Mouse (Mus musculus): Measurements from ENCODE around the gene Phf23. TPM values are rescaled to one million over a fixed set of nuclear protein-coding genes. Genes with fewer than 3 reads are reported as not detected.

Gene Phf23
- polyA plus RNA-seq, 1 experiment = 21.4 TPM

- peaks cover 15% of the 10 kb centered on the region for H3K4me1 ChIP-seq (ENCODE audit: control insufficient read depth, insufficient read depth, insufficient read length)
- TF ChIP-seq POLR2A (IDR thresholded peaks at IDR 0.05; ENCODE audit: low read depth, low read length) = no peak
- TF ChIP-seq CTCF (IDR thresholded peaks at IDR 0.05; ENCODE audit: extremely low read depth, insufficient read depth, insufficient read length, insufficient replicate concordance) = no peak
- peaks cover 1% of the 10 kb centered on the region; the same call in 1 of the 2 replicates for H3K36me3 ChIP-seq (ENCODE audit: control insufficient read depth, insufficient read depth, low read length)
- DNase-seq (ENCODE audit: low read depth in 1 of 2, low spot score in 2 of 2) = no peak
- H3K27ac ChIP-seq (ENCODE audit: insufficient read depth, low read length) = no peak within 1 kb of the TSS
- peaks cover 23% of the 10 kb centered on the region for H3K27me3 ChIP-seq (ENCODE audit: control insufficient read depth, insufficient read depth, low read length)
- 35% methylated on average over 24 of the region's 24 CpGs for WGBS
- H3K4me3 ChIP-seq (ENCODE audit: extremely low read depth, insufficient read depth, insufficient read length) = no peak within 1 kb of the TSS
These were observed 30.8 kb upstream of the Phf23 start, which contains the start of gene Cldn7 for GRCm38 (mm10) chr11:69964650-69965270. Cldn7 (plus strand) TSS chr11:69964779.

- peaks cover 1% of the 10 kb centered on the region; the same call in 1 of the 2 replicates for H3K36me3 ChIP-seq (ENCODE audit: control insufficient read depth, insufficient read depth, low read length)
- no peak overlapping the region; the same call in 1 of the 2 replicates for H3K4me3 ChIP-seq (ENCODE audit: extremely low read depth, insufficient read depth, insufficient read length)
- no peak overlapping the region for H3K27ac ChIP-seq (ENCODE audit: insufficient read depth, low read length)
- WGBS = 9% methylated on average over 49 of the region's 49 CpGs
- TF ChIP-seq POLR2A (IDR thresholded peaks at IDR 0.05; ENCODE audit: low read depth, low read length) = no peak
- TF ChIP-seq CTCF (IDR thresholded peaks at IDR 0.05; ENCODE audit: extremely low read depth, insufficient read depth, insufficient read length, insufficient replicate concordance) = no peak
- H3K4me1 ChIP-seq (ENCODE audit: control insufficient read depth, insufficient read depth, insufficient read length) = peaks cover 16% of the 10 kb centered on the region
- DNase-seq (ENCODE audit: low read depth in 1 of 2, low spot score in 2 of 2) = no peak
- peaks cover 23% of the 10 kb centered on the region for H3K27me3 ChIP-seq (ENCODE audit: control insufficient read depth, insufficient read depth, low read length)
These were observed 30.1 kb upstream of the Phf23 start for GRCm38 (mm10) chr11:69965271-69966005.

- 5% methylated on average over 54 of the region's 59 CpGs for WGBS
- no peak for TF ChIP-seq POLR2A (IDR thresholded peaks at IDR 0.05; ENCODE audit: low read depth, low read length)
- no peak for TF ChIP-seq CTCF (IDR thresholded peaks at IDR 0.05; ENCODE audit: extremely low read depth, insufficient read depth, insufficient read length, insufficient replicate concordance)
- DNase-seq (ENCODE audit: low read depth in 1 of 2, low spot score in 2 of 2) = no peak
- H3K36me3 ChIP-seq (ENCODE audit: control insufficient read depth, insufficient read depth, low read length) = peaks cover 1% of the 10 kb centered on the region; the same call in 1 of the 2 replicates
- no peak overlapping the region for H3K27ac ChIP-seq (ENCODE audit: insufficient read depth, low read length)
- H3K4me1 ChIP-seq (ENCODE audit: control insufficient read depth, insufficient read depth, insufficient read length) = peaks cover 19% of the 10 kb centered on the region
- peak overlapping the region; percentile 41; the same call in 1 of the 2 replicates for H3K4me3 ChIP-seq (ENCODE audit: extremely low read depth, insufficient read depth, insufficient read length)
- peaks cover 23% of the 10 kb centered on the region for H3K27me3 ChIP-seq (ENCODE audit: control insufficient read depth, insufficient read depth, low read length)
These were observed 29.3 kb upstream of the Phf23 start for GRCm38 (mm10) chr11:69966006-69966859.

- 46% methylated on average over 17 of the region's 17 CpGs for WGBS
- H3K27ac ChIP-seq (ENCODE audit: insufficient read depth, low read length) = no peak overlapping the region
- H3K4me1 ChIP-seq (ENCODE audit: control insufficient read depth, insufficient read depth, insufficient read length) = peaks cover 19% of the 10 kb centered on the region
- TF ChIP-seq POLR2A (IDR thresholded peaks at IDR 0.05; ENCODE audit: low read depth, low read length) (no peak), CTCF (IDR thresholded peaks at IDR 0.05; ENCODE audit: extremely low read depth, insufficient read depth, insufficient read length, insufficient replicate concordance) (no peak)
- peak overlapping the region; percentile 41; the same call in 1 of the 2 replicates for H3K4me3 ChIP-seq (ENCODE audit: extremely low read depth, insufficient read depth, insufficient read length)
- no peak for DNase-seq (ENCODE audit: low read depth in 1 of 2, low spot score in 2 of 2)
- H3K27me3 ChIP-seq (ENCODE audit: control insufficient read depth, insufficient read depth, low read length) = peaks cover 23% of the 10 kb centered on the region
- peaks cover 3% of the 10 kb centered on the region; the same call in 1 of the 2 replicates for H3K36me3 ChIP-seq (ENCODE audit: control insufficient read depth, insufficient read depth, low read length)
These were observed 28.6 kb upstream of the Phf23 start for GRCm38 (mm10) chr11:69966860-69967517.

GRCm38 (mm10) chr11:69968793-69969192 lies 26.8 kb upstream of the Phf23 start:
- Histone ChIP-seq H3K27ac (ENCODE audit: insufficient read depth, low read length) (no peak overlapping the region), H3K36me3 (ENCODE audit: control insufficient read depth, insufficient read depth, low read length) (peaks cover 4% of the 10 kb centered on the region; the same call in 1 of the 2 replicates), H3K4me3 (ENCODE audit: extremely low read depth, insufficient read depth, insufficient read length) (no peak overlapping the region), H3K4me1 (ENCODE audit: control insufficient read depth, insufficient read depth, insufficient read length) (peaks cover 19% of the 10 kb centered on the region), H3K27me3 (ENCODE audit: control insufficient read depth, insufficient read depth, low read length) (peaks cover 23% of the 10 kb centered on the region)
- WGBS = 86% methylated on average over 4 of the region's 4 CpGs
- DNase-seq (ENCODE audit: low read depth in 1 of 2, low spot score in 2 of 2) = no peak
- TF ChIP-seq CTCF (IDR thresholded peaks at IDR 0.05; ENCODE audit: extremely low read depth, insufficient read depth, insufficient read length, insufficient replicate concordance) (no peak), POLR2A (IDR thresholded peaks at IDR 0.05; ENCODE audit: low read depth, low read length) (no peak)

GRCm38 (mm10) chr11:69970222-69970621 lies 25.4 kb upstream of the Phf23 start:
- WGBS = 62% methylated on average over 6 of the region's 6 CpGs
- no peak overlapping the region for H3K27ac ChIP-seq (ENCODE audit: insufficient read depth, low read length)
- TF ChIP-seq POLR2A (IDR thresholded peaks at IDR 0.05; ENCODE audit: low read depth, low read length) (no peak), CTCF (IDR thresholded peaks at IDR 0.05; ENCODE audit: extremely low read depth, insufficient read depth, insufficient read length, insufficient replicate concordance) (no peak)
- DNase-seq (ENCODE audit: low read depth in 1 of 2, low spot score in 2 of 2) = no peak
- H3K27me3 ChIP-seq (ENCODE audit: control insufficient read depth, insufficient read depth, low read length) = peaks cover 15% of the 10 kb centered on the region
- H3K4me1 ChIP-seq (ENCODE audit: control insufficient read depth, insufficient read depth, insufficient read length) = peaks cover 19% of the 10 kb centered on the region
- H3K4me3 ChIP-seq (ENCODE audit: extremely low read depth, insufficient read depth, insufficient read length) = no peak overlapping the region
- H3K36me3 ChIP-seq (ENCODE audit: control insufficient read depth, insufficient read depth, low read length) = peaks cover 11% of the 10 kb centered on the region
